Mouse (Mus musculus) inflammation-experienced regulatory T-cells (primary cell): ENCODE measurements around the gene Hax1. TPM values are rescaled to one million over a fixed set of nuclear protein-coding genes. Genes with fewer than 3 reads are reported as not detected.

Experiments used
- polyA plus RNA-seq, 2 experiments: library from polyadenylated mRNA; unstranded; fragments of 100-300 nt; shearing (Covaris generic); gene quantifications; one replicate each; pipeline ENCODE4 v1.2.1; 2017

The Hax1 gene
- polyA plus RNA-seq = 10 to 100 TPM; 97.9 to 98.2 TPM

GRCm38 (mm10) chr3:89998612-89999054 lies at the start of gene Hax1:
Hax1 (minus strand) TSS chr3:89998780.

GRCm38 (mm10) chr3:89963221-89963763 lies 35.3 kb downstream of the Hax1 start, which contains the start of gene Atp8b2:
Atp8b2 (minus strand) TSS chr3:89963508.

Other genes starting within 250 kb of the Hax1 start
- 1 to 10 TPM; 1.3 to 2.6 TPM for gene Chrnb2, start 234.1 kb downstream of the Hax1 start, polyA plus RNA-seq
- gene Ube2q1, start 225.2 kb downstream of the Hax1 start, polyA plus RNA-seq = 10 to 100 TPM; 78.5 to 79.8 TPM
- 10 to 100 TPM in 1 of 2 experiments, 1 to 10 TPM in 1; 9.6 to 12.3 TPM for gene She, start 167.4 kb downstream of the Hax1 start, polyA plus RNA-seq
- gene Il6ra, start 85.6 kb downstream of the Hax1 start, polyA plus RNA-seq = 10 to 100 TPM; 42.8 to 65.2 TPM
- gene Atp8b2, start 35.3 kb downstream of the Hax1 start, polyA plus RNA-seq = 100 to 1,000 TPM; 103 to 105 TPM
- 100 to 1,000 TPM; 136 to 148 TPM for gene 4933434E20Rik, start 52.9 kb upstream of the Hax1 start, polyA plus RNA-seq
- 100 to 1,000 TPM; 178 to 194 TPM for gene Ubap2l, start 53.8 kb upstream of the Hax1 start, polyA plus RNA-seq
- gene Tpm3, start 73.9 kb upstream of the Hax1 start, polyA plus RNA-seq = 100 to 1,000 TPM; 802 to 914 TPM
- gene Nup210l, start 105.4 kb upstream of the Hax1 start, polyA plus RNA-seq = under 1 TPM; 0.25 to 0.93 TPM
- 1,000 to 10,000 TPM; 1,816 to 2,019 TPM for gene Rps27, start 214.9 kb upstream of the Hax1 start, polyA plus RNA-seq
- 1 to 10 TPM in 1 of 2 experiments, under 1 TPM in 1; 0.28 to 1.3 TPM for gene Rab13, start 214.9 kb upstream of the Hax1 start, polyA plus RNA-seq
- gene Jtb, start 232.8 kb upstream of the Hax1 start, polyA plus RNA-seq = 100 to 1,000 TPM; 155 to 161 TPM
- under 1 TPM; 0.11 to 0.97 TPM for gene Creb3l4, start 244.7 kb upstream of the Hax1 start, polyA plus RNA-seq
- 1 to 10 TPM; 1.7 to 2.8 TPM for gene Slc39a1, start 249.4 kb upstream of the Hax1 start, polyA plus RNA-seq